Mouse (Mus musculus) 3134 (cell line): ENCODE measurements around the gene Slc13a1.

ENCODE experiments used
- DNase-seq: peaks from one replicate; pipeline ENCODE4 v3.0.0-alpha.2; 2011; ENCODE audit warnings: low spot score; ENCODE audit not compliant: insufficient read length; ENCODE audit errors: extremely low read depth

Slc13a1 gene

GRCm38 (mm10) chr6:24097400-24097799, 70.5 kb downstream of the Slc13a1 start:
- no peak for DNase-seq

DNA sequence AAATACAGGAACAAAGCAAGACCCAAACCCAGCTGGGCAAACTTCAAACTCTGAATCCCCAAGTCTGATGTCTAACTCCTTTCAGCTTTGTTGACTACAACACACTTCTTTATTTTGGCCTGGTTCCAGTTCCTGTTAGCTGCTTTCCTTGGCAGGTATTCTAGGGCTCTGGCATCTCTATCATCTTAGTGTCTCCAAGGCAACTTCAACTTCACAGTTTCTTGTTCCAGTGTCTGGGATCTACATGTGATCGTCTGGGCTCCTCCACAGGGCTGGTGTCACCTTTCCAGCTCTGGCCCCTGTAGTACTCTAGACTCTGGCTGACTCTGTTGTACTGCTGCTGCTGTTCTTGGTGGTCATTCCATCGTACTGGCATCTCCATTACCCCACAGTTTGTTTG, 91.8 kb downstream of the Slc13a1 start:
- DNase-seq: no peak

DNA sequence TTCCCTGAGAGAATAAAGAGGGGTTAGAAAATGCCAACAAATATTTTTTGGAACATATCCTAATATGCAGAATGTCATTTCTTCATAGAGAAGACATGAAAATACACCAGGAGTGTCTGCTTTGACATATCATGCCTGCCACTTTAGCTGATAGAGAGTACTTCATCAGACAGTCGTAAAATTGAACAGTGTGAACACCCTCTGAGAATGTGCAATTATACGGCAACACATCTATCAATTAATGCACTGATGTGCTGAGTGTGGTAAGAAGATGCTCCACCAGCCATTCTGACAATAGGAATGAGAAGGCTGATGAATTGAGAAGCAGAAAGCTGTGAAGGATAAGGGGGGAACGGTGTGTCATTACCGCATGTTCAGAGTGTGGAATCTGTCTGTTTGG, 95.1 kb downstream of the Slc13a1 start:
- no peak for DNase-seq

- DNase-seq: no peak
Observed at GRCm38 (mm10) chr6:24059754-24060153, 108.1 kb downstream of the Slc13a1 start.

DNA sequence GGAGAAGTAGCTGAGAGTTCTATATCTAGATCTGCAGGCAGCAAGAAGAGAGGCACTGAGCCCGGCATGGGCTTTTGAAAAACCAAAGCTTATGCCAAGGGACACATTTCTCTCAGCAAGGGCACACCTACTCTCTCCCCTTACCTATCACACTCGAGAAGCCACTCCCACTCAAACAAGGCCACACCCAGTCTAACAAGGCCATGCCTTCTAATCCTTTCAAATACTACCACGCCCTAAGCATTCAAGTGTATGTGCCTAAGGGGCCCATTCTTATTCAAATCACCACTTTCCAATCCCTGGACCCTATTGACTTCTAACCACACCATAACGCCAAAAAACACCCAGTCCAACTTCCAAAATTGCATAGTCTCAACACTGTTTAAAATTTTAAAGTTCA, 112.8 kb downstream of the Slc13a1 start:
- DNase-seq: no peak

GRCm38 (mm10) chr6:24054086-24054710, 113.7 kb downstream of the Slc13a1 start:
- no peak for DNase-seq

DNA sequence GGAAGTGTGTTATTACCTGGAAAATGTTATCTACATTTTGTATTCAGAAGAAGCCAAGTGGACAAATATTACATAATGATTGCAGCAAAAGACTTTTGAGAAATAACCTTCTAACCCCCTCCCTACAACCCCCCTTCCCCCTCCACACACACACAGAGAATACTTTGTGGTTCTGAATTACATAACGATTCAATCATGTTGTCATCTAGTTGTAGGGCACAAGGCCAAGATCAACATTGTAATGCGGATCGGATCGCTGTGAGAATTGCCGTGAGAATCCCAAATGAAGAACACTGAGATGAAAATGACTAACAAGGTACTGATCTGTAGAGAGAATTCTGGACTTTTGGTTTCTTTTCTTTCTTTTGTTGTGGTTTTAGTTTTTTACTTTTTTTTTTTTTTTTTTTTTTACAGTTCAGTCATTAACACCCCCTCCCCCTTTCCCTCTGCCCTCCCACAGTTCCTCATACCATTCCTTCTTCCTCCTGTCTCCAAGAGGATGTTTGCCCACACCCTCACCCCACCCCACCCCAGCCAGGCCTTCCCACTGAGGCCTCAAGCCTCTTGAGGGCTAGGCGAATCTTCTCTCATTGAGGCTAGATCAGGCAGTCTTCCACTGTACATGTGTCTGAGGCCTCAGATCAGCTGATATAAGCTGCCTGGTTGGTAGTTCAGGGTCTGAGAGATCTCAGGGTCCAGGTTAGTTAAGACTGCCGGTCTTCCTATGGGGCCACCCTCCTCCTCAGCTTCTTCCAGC, 120.7 kb downstream of the Slc13a1 start:
- DNase-seq: no peak

DNA sequence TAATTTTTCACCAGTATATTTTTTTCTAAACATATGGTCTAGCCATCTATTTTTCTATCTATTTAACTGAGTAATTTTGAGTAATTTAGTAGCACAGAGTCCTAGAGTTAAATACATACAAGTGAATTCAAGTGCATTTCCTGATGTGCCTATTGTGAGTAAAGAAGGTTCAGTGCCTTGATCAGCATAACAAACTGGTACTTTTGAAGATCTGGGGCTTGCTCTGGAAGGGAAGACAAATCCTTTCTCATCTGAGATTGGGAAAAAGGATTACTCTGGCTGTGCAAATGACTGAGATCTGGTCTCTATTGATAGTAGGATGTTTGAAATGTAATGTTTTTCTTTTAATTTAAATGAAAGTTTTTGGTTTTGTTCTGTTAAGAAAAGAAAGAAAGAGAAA, 124.4 kb downstream of the Slc13a1 start:
- no peak for DNase-seq
